In the genomic region with DNA sequence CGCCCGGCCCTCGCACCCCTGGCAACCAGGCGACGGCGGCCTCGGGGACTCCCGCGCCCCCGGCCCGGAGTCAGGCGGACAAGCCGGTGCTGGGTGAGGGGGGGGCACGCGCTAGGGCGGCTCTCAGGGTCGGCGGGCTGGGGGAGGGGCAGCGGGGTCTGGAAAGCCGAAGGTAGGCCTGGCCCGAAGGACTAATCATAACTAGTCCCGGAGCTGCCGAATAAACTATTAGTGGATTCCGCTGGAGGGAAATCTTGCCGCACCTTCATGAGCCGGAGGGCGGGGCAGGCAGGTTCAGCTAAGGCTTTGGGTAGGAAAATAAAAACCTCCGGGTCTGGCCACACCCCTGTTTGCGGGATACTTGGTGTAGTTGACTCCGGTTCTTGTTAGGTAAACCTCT, we compare ENCODE assay signal across 8 mouse cellular contexts. TPM values are rescaled to one million over a fixed set of nuclear protein-coding genes. Genes with fewer than 3 reads are reported as not detected.
A peak's percentile ranks its signal among the peaks of the same experiment; 100 is the strongest.
DNase-seq lines count a peak whose midpoint lies in the region; ATAC-seq and TF ChIP-seq lines count a peak whose summit lies in the region.

No protein-coding gene starts in this region.

- no peaks in the 10 kb centered on the region for H3K9me3 ChIP-seq in embryonic facial prominence, embryonic 15.5 days (replicated peaks)
- no peaks in the 10 kb centered on the region for H3K9me3 ChIP-seq in intestine, embryonic 16.5 days (ENCODE audit: control insufficient read depth, low read length)

- WGBS in embryonic facial prominence, embryonic 15.5 days: 2% methylated on average over 28 of the region's 30 CpGs
- 1% methylated on average over 30 of the region's 30 CpGs for WGBS in intestine, embryonic 16.5 days

- no peak for TF ChIP-seq CTCF in left cerebral cortex, adult 2 months (IDR thresholded peaks at IDR 0.05)

- H3K4me1 ChIP-seq in embryonic facial prominence, embryonic 15.5 days: peaks cover 45% of the 10 kb centered on the region
- H3K4me1 ChIP-seq in intestine, embryonic 16.5 days (ENCODE audit: control insufficient read depth, insufficient read depth, low read length): peaks cover 35% of the 10 kb centered on the region

- H3K36me3 ChIP-seq in embryonic facial prominence, embryonic 15.5 days: no peaks in the 10 kb centered on the region
- no peaks in the 10 kb centered on the region for H3K36me3 ChIP-seq in intestine, embryonic 16.5 days (ENCODE audit: control insufficient read depth, insufficient read depth, low read length)

- peak overlapping the region; percentile 100 for H3K4me2 ChIP-seq in embryonic facial prominence, embryonic 15.5 days (replicated peaks)
- H3K4me2 ChIP-seq in intestine, embryonic 16.5 days (ENCODE audit: low read depth, low read length): peak overlapping the region; percentile 100

- H3K9ac ChIP-seq in embryonic facial prominence, embryonic 15.5 days: peak overlapping the region; percentile 50
- H3K9ac ChIP-seq in intestine, embryonic 16.5 days (ENCODE audit: low read depth, low read length): peak overlapping the region; percentile 67

- DNase-seq in left cerebral cortex, adult 2 months (ENCODE audit: extremely low spot score in 1 of 2, low spot score in 2 of 2): no peak
- no peak for DNase-seq in left cerebral cortex, adult 9 months (ENCODE audit: low spot score in 2 of 2)
- DNase-seq in lung, postnatal 36 days: peak; percentile 46
- DNase-seq in frontal cortex, postnatal 36 days (ENCODE audit: low spot score in 2 of 2): no peak
- no peak for DNase-seq in left cerebral cortex, adult 18-20 months (ENCODE audit: low spot score in 2 of 2)
- DNase-seq in yolk sac, embryonic 10.5 days (ENCODE audit: low spot score): no peak

- peaks cover 13% of the 10 kb centered on the region; the same call in 1 of the 2 replicates for H3K27me3 ChIP-seq in embryonic facial prominence, embryonic 15.5 days
- 0 out of 2 replicates have a peak, but pooled peaks cover 3% of the 10 kb centered on the region for H3K27me3 ChIP-seq in intestine, embryonic 16.5 days (replicated peaks; ENCODE audit: control insufficient read depth, insufficient read depth, low read length)

- intact Hi-C loops in left cerebral cortex, adult 2 months (cut with DNase I): no loop called here

- ATAC-seq in embryonic facial prominence, embryonic 15.5 days (ENCODE audit: insufficient number of reproducible peaks, low FRiP score, low TSS enrichment, low read depth): no peak
- ATAC-seq in intestine, embryonic 16.5 days: no peak; the same call in 1 of the 2 replicates

- no peak overlapping the region for H3K27ac ChIP-seq in left cerebral cortex, adult 2 months
- no peak overlapping the region for H3K27ac ChIP-seq in embryonic facial prominence, embryonic 15.5 days (replicated peaks)
- H3K27ac ChIP-seq in intestine, embryonic 16.5 days (ENCODE audit: low read length): no peak overlapping the region

- H3K4me3 ChIP-seq in left cerebral cortex, adult 2 months: peak overlapping the region; percentile 47
- H3K4me3 ChIP-seq in embryonic facial prominence, embryonic 15.5 days (replicated peaks): peak overlapping the region; percentile 58
- peak overlapping the region; percentile 55 for H3K4me3 ChIP-seq in intestine, embryonic 16.5 days (ENCODE audit: low read length)

RNA-seq across cellular contexts. Expression of gene Ybx2, which starts 0.6 kb away (rescaled TPM):
- 1 to 10 TPM; 9.9 to 10.0 TPM for total RNA-seq in left cerebral cortex, adult 2 months (2021)
- 2.7 and 6.2 TPM in 2 replicates for polyA plus RNA-seq in embryonic facial prominence, embryonic 15.5 days (2015; fragmentation: Nextera tagmentation; extraction: Ambion mirVana)
- polyA plus RNA-seq in intestine, embryonic 16.5 days (2015; fragmentation: Nextera tagmentation; extraction: Ambion mirVana): 1.3 and 2.1 TPM in 2 replicates
- total RNA-seq in left cerebral cortex, adult 18-20 months (2021): 1 to 10 TPM; 4.6 to 6.5 TPM

RNA-seq across cellular contexts. Expression of gene Slc2a4, which starts 11.8 kb away (rescaled TPM):
- total RNA-seq in left cerebral cortex, adult 2 months (2021): 1 to 10 TPM; 2.3 to 4.1 TPM
- polyA plus RNA-seq in embryonic facial prominence, embryonic 15.5 days (2015; fragmentation: Nextera tagmentation; extraction: Ambion mirVana): 21.1 and 21.7 TPM in 2 replicates
- polyA plus RNA-seq in intestine, embryonic 16.5 days (2015; fragmentation: Nextera tagmentation; extraction: Ambion mirVana): 21.5 and 22.6 TPM in 2 replicates
- total RNA-seq in left cerebral cortex, adult 18-20 months (2021): 1 to 10 TPM; 4.9 to 6.4 TPM

RNA-seq across cellular contexts. Expression of gene Eif5a, which starts 14.4 kb away (rescaled TPM):
- 100 to 1,000 TPM; 408 to 429 TPM for total RNA-seq in left cerebral cortex, adult 2 months (2021)
- 1,531 and 1,570 TPM in 2 replicates for polyA plus RNA-seq in embryonic facial prominence, embryonic 15.5 days (2015; fragmentation: Nextera tagmentation; extraction: Ambion mirVana)
- 1,478 and 1,683 TPM in 2 replicates for polyA plus RNA-seq in intestine, embryonic 16.5 days (2015; fragmentation: Nextera tagmentation; extraction: Ambion mirVana)
- 100 to 1,000 TPM; 431 to 468 TPM for total RNA-seq in left cerebral cortex, adult 18-20 months (2021)

RNA-seq across cellular contexts. Expression of gene Gps2, which starts 22.5 kb away (rescaled TPM):
- 10 to 100 TPM; 31.0 to 31.7 TPM for total RNA-seq in left cerebral cortex, adult 2 months (2021)
- 84.5 and 85.1 TPM in 2 replicates for polyA plus RNA-seq in embryonic facial prominence, embryonic 15.5 days (2015; fragmentation: Nextera tagmentation; extraction: Ambion mirVana)
- 60.0 and 63.8 TPM in 2 replicates for polyA plus RNA-seq in intestine, embryonic 16.5 days (2015; fragmentation: Nextera tagmentation; extraction: Ambion mirVana)
- 10 to 100 TPM; 33.0 to 33.4 TPM for total RNA-seq in left cerebral cortex, adult 18-20 months (2021)

RNA-seq across cellular contexts. Expression of gene Cldn7, which starts 28.4 kb away (rescaled TPM):
- total RNA-seq in left cerebral cortex, adult 2 months (2021): not detected
- polyA plus RNA-seq in embryonic facial prominence, embryonic 15.5 days (2015; fragmentation: Nextera tagmentation; extraction: Ambion mirVana): 37.5 and 57.4 TPM in 2 replicates
- 1,377 and 1,415 TPM in 2 replicates for polyA plus RNA-seq in intestine, embryonic 16.5 days (2015; fragmentation: Nextera tagmentation; extraction: Ambion mirVana)
- total RNA-seq in left cerebral cortex, adult 18-20 months (2021): not detected
